8 mouse cellular contexts compared by ENCODE assay signal in the genomic region with DNA sequence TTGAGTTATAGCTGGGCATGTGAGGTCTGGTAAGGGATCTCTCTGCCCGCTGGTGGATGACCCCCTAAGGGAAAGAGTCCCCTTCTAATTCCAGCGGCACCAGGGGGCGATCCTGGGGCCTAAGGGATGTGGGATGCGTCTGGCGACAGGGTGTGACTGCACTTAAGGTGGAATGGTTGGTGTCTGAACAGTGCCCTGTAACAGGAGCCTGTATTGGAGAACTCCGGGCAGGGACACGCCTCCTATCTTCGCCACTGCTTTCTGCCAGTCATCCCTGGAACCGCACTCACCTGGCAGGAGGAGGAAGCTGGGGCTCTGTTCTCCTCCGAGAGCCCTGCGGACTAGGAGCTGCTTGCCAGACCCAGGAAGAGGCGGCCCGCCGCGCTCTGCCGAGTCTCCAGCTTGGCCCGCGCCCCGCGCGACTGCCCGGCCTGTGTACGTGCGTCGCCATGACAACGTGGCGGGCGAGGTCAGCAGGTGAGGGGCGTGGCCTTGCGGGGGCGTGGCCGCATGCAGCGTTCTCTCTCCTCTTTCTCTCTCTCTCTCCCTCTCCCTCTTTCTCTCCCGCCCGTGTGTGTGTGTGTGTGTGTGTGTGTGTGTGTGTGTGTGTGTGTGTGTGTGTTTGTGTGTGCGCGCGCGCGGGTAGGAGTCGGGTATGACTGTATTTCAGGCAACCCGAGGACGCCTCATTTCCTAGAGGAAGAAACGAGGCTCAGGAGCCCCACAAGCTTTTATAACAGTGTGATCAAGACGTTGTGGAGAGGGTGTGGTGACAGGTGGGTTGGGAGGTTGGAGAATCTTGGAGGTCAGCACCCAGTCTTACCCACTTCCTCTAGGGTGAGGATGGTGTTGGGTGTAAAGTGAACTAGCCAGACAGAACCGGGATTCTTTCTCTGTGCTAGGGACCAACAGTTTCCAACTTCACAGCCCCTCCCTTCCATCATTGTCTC. TPM values are rescaled to one million over a fixed set of nuclear protein-coding genes. Genes with fewer than 3 reads are reported as not detected.
DNase-seq lines count a peak whose midpoint lies in the region; ATAC-seq and TF ChIP-seq lines count a peak whose summit lies in the region.

Gene Fhad1 (minus strand): TSS at position 424 of the 950 bp plus-strand sequence.

- no peak for TF ChIP-seq EP300 in liver, postnatal 0 days (IDR thresholded peaks at IDR 0.05; ENCODE audit: low read depth)

- 0 out of 2 replicates have a peak, but pooled peaks have one; percentile 4 for TF ChIP-seq CTCF in liver, postnatal 0 days (IDR thresholded peaks at IDR 0.05; ENCODE audit: low read depth)

- peak within 1 kb of the TSS; percentile 76 for H3K4me2 ChIP-seq in forebrain, embryonic 13.5 days
- H3K4me2 ChIP-seq in heart, embryonic 16.5 days (ENCODE audit: low read depth, low read length) = peak within 1 kb of the TSS; percentile 74
- H3K4me2 ChIP-seq in liver, postnatal 0 days (ENCODE audit: low read depth, low read length) = peak within 1 kb of the TSS; percentile 77
- peak within 1 kb of the TSS; percentile 68 for H3K4me2 ChIP-seq in neural tube, embryonic 13.5 days
- peak within 1 kb of the TSS; percentile 70 for H3K4me2 ChIP-seq in stomach, embryonic 16.5 days (ENCODE audit: low read depth, low read length)

- WGBS in forebrain, embryonic 13.5 days = under 1% methylated on average over 44 of the region's 46 CpGs
- WGBS in heart, embryonic 16.5 days = 1% methylated on average over 41 of the region's 46 CpGs
- 3% methylated on average over 39 of the region's 46 CpGs for WGBS in liver, postnatal 0 days (ENCODE audit: insufficient replicate concordance)
- WGBS in neural tube, embryonic 13.5 days = 1% methylated on average over 39 of the region's 46 CpGs
- 1% methylated on average over 45 of the region's 46 CpGs for WGBS in stomach, embryonic 16.5 days

- peak; percentile 88 for ATAC-seq in forebrain, embryonic 13.5 days
- peak; percentile 76 for ATAC-seq in heart, embryonic 16.5 days (replicated peaks; ENCODE audit: extremely low read depth, insufficient read depth, low FRiP score)
- ATAC-seq in liver, postnatal 0 days = peak; percentile 78
- peak; percentile 85 for ATAC-seq in neural tube, embryonic 13.5 days (ENCODE audit: low read depth)
- peak; percentile 91 for ATAC-seq in stomach, embryonic 16.5 days (ENCODE audit: insufficient read depth, low FRiP score)

- no peaks in the 10 kb centered on the region for H3K36me3 ChIP-seq in forebrain, embryonic 13.5 days (ENCODE audit: poor library complexity, severe bottlenecking)
- no peaks in the 10 kb centered on the region for H3K36me3 ChIP-seq in heart, embryonic 16.5 days (ENCODE audit: control insufficient read depth, insufficient read depth)
- H3K36me3 ChIP-seq in liver, postnatal 0 days (replicated peaks; ENCODE audit: insufficient read depth, low read length) = no peaks in the 10 kb centered on the region
- no peaks in the 10 kb centered on the region for H3K36me3 ChIP-seq in neural tube, embryonic 13.5 days
- H3K36me3 ChIP-seq in stomach, embryonic 16.5 days (ENCODE audit: control insufficient read depth, insufficient read depth, low read length) = no peaks in the 10 kb centered on the region

- H3K27me3 ChIP-seq in forebrain, embryonic 13.5 days = peaks cover 21% of the 10 kb centered on the region
- H3K27me3 ChIP-seq in heart, embryonic 16.5 days (ENCODE audit: control insufficient read depth, insufficient read depth, low read length) = 0 out of 2 replicates have a peak, but pooled peaks cover 3% of the 10 kb centered on the region
- peaks cover 10% of the 10 kb centered on the region for H3K27me3 ChIP-seq in liver, postnatal 0 days (ENCODE audit: insufficient read depth, low read length)
- peaks cover 15% of the 10 kb centered on the region; the same call in 1 of the 2 replicates for H3K27me3 ChIP-seq in neural tube, embryonic 13.5 days
- H3K27me3 ChIP-seq in stomach, embryonic 16.5 days (ENCODE audit: control insufficient read depth, insufficient read depth, low read length) = no peaks in the 10 kb centered on the region

- H3K27ac ChIP-seq in forebrain, embryonic 13.5 days = peak within 1 kb of the TSS; percentile 3; the same call in 1 of the 2 replicates
- no peak within 1 kb of the TSS for H3K27ac ChIP-seq in heart, embryonic 16.5 days (ENCODE audit: low read length)
- no peak within 1 kb of the TSS for H3K27ac ChIP-seq in liver, postnatal 0 days (ENCODE audit: low read depth)
- H3K27ac ChIP-seq in neural tube, embryonic 13.5 days (replicated peaks) = no peak within 1 kb of the TSS
- H3K27ac ChIP-seq in stomach, embryonic 16.5 days (ENCODE audit: low read length) = peak within 1 kb of the TSS; percentile 72

- H3K4me3 ChIP-seq in forebrain, embryonic 13.5 days = peak within 1 kb of the TSS; percentile 42
- H3K4me3 ChIP-seq in heart, embryonic 16.5 days (ENCODE audit: low read length) = peak within 1 kb of the TSS; percentile 53
- peak within 1 kb of the TSS; percentile 42 for H3K4me3 ChIP-seq in liver, postnatal 0 days (ENCODE audit: low read depth, low read length)
- H3K4me3 ChIP-seq in neural tube, embryonic 13.5 days = peak within 1 kb of the TSS; percentile 41
- peak within 1 kb of the TSS; percentile 44 for H3K4me3 ChIP-seq in stomach, embryonic 16.5 days (replicated peaks; ENCODE audit: low read length)

- peak; percentile 82 for DNase-seq in CD4-positive, CD25-positive, alpha-beta regulatory T cell, adult 2 months (ENCODE audit: low read depth, low spot score)
- DNase-seq in c-Kit-positive CD71-positive TER-119-positive erythroid progenitor cells, embryonic 14.5 days (ENCODE audit: low spot score) = peak; percentile 40
- peak; percentile 91 for DNase-seq in kidney, postnatal 10 days
- DNase-seq in liver, postnatal 0 days = peak; percentile 88

- H3K9me3 ChIP-seq in forebrain, embryonic 13.5 days (replicated peaks) = no peaks in the 10 kb centered on the region
- no peaks in the 10 kb centered on the region for H3K9me3 ChIP-seq in heart, embryonic 16.5 days (replicated peaks; ENCODE audit: control insufficient read depth, low read length)
- H3K9me3 ChIP-seq in liver, postnatal 0 days (ENCODE audit: low read length) = no peaks in the 10 kb centered on the region
- no peaks in the 10 kb centered on the region for H3K9me3 ChIP-seq in neural tube, embryonic 13.5 days
- H3K9me3 ChIP-seq in stomach, embryonic 16.5 days (replicated peaks; ENCODE audit: control insufficient read depth, low read length) = no peaks in the 10 kb centered on the region

- H3K4me1 ChIP-seq in forebrain, embryonic 13.5 days = peaks cover 19% of the 10 kb centered on the region
- peaks cover 24% of the 10 kb centered on the region for H3K4me1 ChIP-seq in heart, embryonic 16.5 days (ENCODE audit: control insufficient read depth, insufficient read depth, low read length)
- H3K4me1 ChIP-seq in liver, postnatal 0 days (ENCODE audit: insufficient read depth) = peaks cover 21% of the 10 kb centered on the region
- H3K4me1 ChIP-seq in neural tube, embryonic 13.5 days (replicated peaks) = peaks cover 23% of the 10 kb centered on the region
- H3K4me1 ChIP-seq in stomach, embryonic 16.5 days (ENCODE audit: control insufficient read depth, insufficient read depth, low read length) = peaks cover 14% of the 10 kb centered on the region

- H3K9ac ChIP-seq in forebrain, embryonic 13.5 days = peak within 1 kb of the TSS; percentile 58
- peak within 1 kb of the TSS; percentile 58 for H3K9ac ChIP-seq in heart, embryonic 16.5 days (ENCODE audit: low read length)
- H3K9ac ChIP-seq in liver, postnatal 0 days (replicated peaks) = no peak within 1 kb of the TSS
- peak within 1 kb of the TSS; percentile 61 for H3K9ac ChIP-seq in neural tube, embryonic 13.5 days
- peak within 1 kb of the TSS; percentile 54 for H3K9ac ChIP-seq in stomach, embryonic 16.5 days (ENCODE audit: low read length)

RNA-seq across cellular contexts. Expression of gene Fhad1, which starts in this region (rescaled TPM):
- polyA plus RNA-seq in forebrain, embryonic 13.5 days (2015; fragmentation: Nextera tagmentation; extraction: Ambion mirVana) = 1.5 and 3.0 TPM in 2 replicates
- polyA plus RNA-seq in heart, embryonic 16.5 days (2015; fragmentation: Nextera tagmentation; extraction: Ambion mirVana) = 3.0 and 4.0 TPM in 2 replicates
- polyA plus RNA-seq in liver, postnatal 0 days (2015; fragmentation: Nextera tagmentation; extraction: Ambion mirVana) = 0.71 and 1.0 TPM in 2 replicates
- 3.6 and 4.0 TPM in 2 replicates for polyA plus RNA-seq in neural tube, embryonic 13.5 days (2015; fragmentation: Nextera tagmentation; extraction: Ambion mirVana)
- 5.3 and 5.8 TPM in 2 replicates for polyA plus RNA-seq in stomach, embryonic 16.5 days (2015; fragmentation: Nextera tagmentation; extraction: Ambion mirVana)

Comparison
In these comparisons a context has a peak if more than half of its experiments do, and no peak if none do; other contexts are left out.
1. DNase-seq: peak in every context shown above with its lines; median percentile 91 in kidney, postnatal 10 days; 88 in liver, postnatal 0 days; 82 in CD4-positive, CD25-positive, alpha-beta regulatory T cell, adult 2 months; 40 in c-Kit-positive CD71-positive TER-119-positive erythroid progenitor cells, embryonic 14.5 days.
2. H3K27ac ChIP-seq: peak in forebrain, embryonic 13.5 days (single experiment) and stomach, embryonic 16.5 days (single experiment); none in heart, embryonic 16.5 days (single experiment), liver, postnatal 0 days (single experiment) and neural tube, embryonic 13.5 days (single experiment).
3. Peak in every context shown above with its lines, with median percentiles within 50 percentile points of each other: ATAC-seq, H3K4me2 ChIP-seq and H3K4me3 ChIP-seq.